Mouse (Mus musculus): ENCODE results near the gene Kcnj9.
A peak's percentile ranks its signal among the peaks of the same experiment; 100 is the strongest.

GRCm38 (mm10) chr1:172297611-172298537 lies 31.2 kb downstream of the Kcnj9 start, which contains the start of gene Atp1a2:
- TF ChIP-seq POLR2A (IDR thresholded peaks at IDR 0.05; ENCODE audit: insufficient read length, low read depth) (peak; percentile 62), MAX (IDR thresholded peaks at IDR 0.05; ENCODE audit: low read depth) (no peak), POLR2AphosphoS2 (IDR thresholded peaks at IDR 0.05; ENCODE audit: insufficient read length, low read depth) (peak; percentile 74), USF1 (IDR thresholded peaks at IDR 0.05; ENCODE audit: low read depth) (no peak), REST (IDR thresholded peaks at IDR 0.05; ENCODE audit: insufficient read depth, insufficient read length) (no peak), TCF12 (IDR thresholded peaks at IDR 0.05; ENCODE audit: insufficient read depth, poor library complexity, severe bottlenecking) (no peak), TCF3 (IDR thresholded peaks at IDR 0.05; ENCODE audit: insufficient read length, low read depth) (no peak), SRF (IDR thresholded peaks at IDR 0.05; ENCODE audit: control insufficient read depth, insufficient read length, low read depth) (no peak), MYOD1 (IDR thresholded peaks at IDR 0.05; ENCODE audit: control insufficient read depth in 1 of 3, insufficient read length in 2 of 3, low read depth in 2 of 3) (peak in 2 of 3 experiments; percentile 54 to 83)

Data from myocyte (in vitro differentiated cells).